Mouse (Mus musculus) lung, postnatal 0 days (tissue): ENCODE results near the gene Fmo1. TPM values are rescaled to one million over a fixed set of nuclear protein-coding genes. Genes with fewer than 3 reads are reported as not detected.

Experiments
- ATAC-seq: fragments of 200-750 bp; cut with Nextera tagmentation; 2 replicates; pipeline ENCODE4 v1.8.0; 2017; ENCODE audit warnings: moderate library complexity
- DNase-seq: peaks from one replicate; pipeline ENCODE4 v3.0.0-alpha.2; 2016; ENCODE audit warnings: low spot score
- H3K27ac ChIP-seq: fragments of 300-500 bp; sonication (generic); 2 replicates; pipeline ENCODE4 v1.5.1; 2014; ENCODE audit warnings: antibody characterized with exemption, mild to moderate bottlenecking, low read length, mixed read lengths
- H3K27me3 ChIP-seq: fragments of 300-500 bp; sonication (generic); replicated peaks from 2 replicates; pipeline ENCODE4 v1.6.1; 2014; ENCODE audit warnings: low read length, mixed read lengths; ENCODE audit not compliant: insufficient read depth
- H3K36me3 ChIP-seq: fragments of 300-500 bp; sonication (generic); 2 replicates; pipeline ENCODE4 v1.6.1; 2014; ENCODE audit warnings: low read length, mixed read lengths; ENCODE audit not compliant: insufficient read depth
- H3K4me1 ChIP-seq: fragments of 300-500 bp; sonication (generic); 2 replicates; pipeline ENCODE4 v1.6.1; 2014; ENCODE audit warnings: antibody characterized with exemption, low read depth, low read length, mixed read lengths; ENCODE audit not compliant: insufficient read depth
- H3K4me2 ChIP-seq: fragments of 300-500 bp; sonication (generic); replicated peaks from 2 replicates; pipeline ENCODE4 v1.6.1; 2014; ENCODE audit warnings: low read depth, mild to moderate bottlenecking, low read length, moderate library complexity, mixed read lengths
- H3K4me3 ChIP-seq: fragments of 300-500 bp; sonication (generic); 2 replicates; pipeline ENCODE4 v1.5.1; 2014; ENCODE audit warnings: low read depth, low read length
- H3K9ac ChIP-seq: fragments of 300-500 bp; sonication (generic); replicated peaks from 2 replicates; pipeline ENCODE4 v1.6.1; 2014; ENCODE audit warnings: low read depth, mild to moderate bottlenecking
- H3K9me3 ChIP-seq: fragments of 300-500 bp; sonication (generic); 2 replicates; pipeline ENCODE4 v1.6.1; 2016; ENCODE audit warnings: low read length, mixed read lengths
- CTCF ChIP-seq: IDR thresholded peaks from 2 replicates; pipeline ENCODE4 v1.5.1; 2016; ENCODE audit warnings: antibody characterized with exemption, mild to moderate bottlenecking
- EP300 ChIP-seq: IDR thresholded peaks from 2 replicates; pipeline ENCODE4 v1.6.1; 2016; ENCODE audit warnings: antibody characterized with exemption, mild to moderate bottlenecking, control low read depth
- WGBS: fragments of 180-500 bp; shearing (Covaris S2); extraction: QIAGEN DNeasy Blood & Tissue Kit; methylation state at CpG from one replicate; pipeline ENCODE4 v1.1.7; 2014; 5-methylcytosine and 5-hydroxymethylcytosine counted together
- polyA plus RNA-seq: library from polyadenylated mRNA; unstranded; fragments of >200 nt; fragmentation: Nextera tagmentation; extraction: Ambion mirVana; gene quantifications from 2 replicates; pipeline ENCODE4 v1.2.1, GENCODE M21; 2015

The Fmo1 gene
- 86.4 and 103 TPM in 2 replicates for polyA plus RNA-seq

- Histone ChIP-seq H3K9me3 (no peaks in the 10 kb centered on the region), H3K36me3 (no peaks in the 10 kb centered on the region), H3K27ac (peak within 1 kb of the TSS; percentile 29), H3K4me1 (peaks cover 6% of the 10 kb centered on the region; the same call in 1 of the 2 replicates), H3K9ac (no peak within 1 kb of the TSS), H3K4me2 (peak within 1 kb of the TSS; percentile 35), H3K27me3 (no peaks in the 10 kb centered on the region), H3K4me3 (peak within 1 kb of the TSS; percentile 6)
- TF ChIP-seq CTCF (no peak), EP300 (peak; percentile 98)
- ATAC-seq, result peak; percentile 66
- 32% methylated on average over 7 of the region's 7 CpGs for WGBS
- peak; percentile 60 for DNase-seq
These were observed at the start of gene Fmo1 for GRCm38 (mm10) chr1:162866280-162866681. Fmo1 (minus strand) TSS chr1:162866610.

- no peaks in the 10 kb centered on the region for H3K4me1 ChIP-seq
- WGBS, result 64% methylated on average over 4 of the region's 4 CpGs
- H3K4me3 ChIP-seq, result no peak overlapping the region
- no peaks in the 10 kb centered on the region for H3K27me3 ChIP-seq
- H3K9ac ChIP-seq, result no peak overlapping the region
- no peaks in the 10 kb centered on the region for H3K36me3 ChIP-seq
- DNase-seq (no peak), ATAC-seq (no peak)
- no peak overlapping the region for H3K4me2 ChIP-seq
- no peak overlapping the region for H3K27ac ChIP-seq
- H3K9me3 ChIP-seq, result no peaks in the 10 kb centered on the region
- TF ChIP-seq EP300 (no peak), CTCF (no peak)
These were observed 48.6 kb upstream of the Fmo1 start for GRCm38 (mm10) chr1:162914932-162915556.

- no peaks in the 10 kb centered on the region for H3K36me3 ChIP-seq
- TF ChIP-seq EP300 (no peak; the same call in 1 of the 2 replicates), CTCF (no peak)
- no peaks in the 10 kb centered on the region for H3K9me3 ChIP-seq
- H3K4me1 ChIP-seq, result no peaks in the 10 kb centered on the region
- no peak overlapping the region for H3K9ac ChIP-seq
- H3K4me2 ChIP-seq, result no peak overlapping the region
- peak; percentile 40 for DNase-seq
- peak; percentile 38; the same call in 1 of the 2 replicates for ATAC-seq
- no peak overlapping the region for H3K27ac ChIP-seq
- H3K27me3 ChIP-seq, result no peaks in the 10 kb centered on the region
- no peak overlapping the region for H3K4me3 ChIP-seq
These were observed 45.7 kb upstream of the Fmo1 start for GRCm38 (mm10) chr1:162912085-162912484.

GRCm38 (mm10) chr1:162901879-162902278, 35.5 kb upstream of the Fmo1 start:
- TF ChIP-seq EP300, result no peak
- Histone ChIP-seq H3K4me1 (no peaks in the 10 kb centered on the region), H3K27me3 (no peaks in the 10 kb centered on the region), H3K4me2 (no peak overlapping the region), H3K9ac (no peak overlapping the region), H3K9me3 (no peaks in the 10 kb centered on the region), H3K36me3 (no peaks in the 10 kb centered on the region), H3K27ac (no peak overlapping the region), H3K4me3 (no peak overlapping the region)
- DNase-seq, result no peak
- ATAC-seq, result no peak
- 80% methylated on average over 4 of the region's 4 CpGs for WGBS

DNA sequence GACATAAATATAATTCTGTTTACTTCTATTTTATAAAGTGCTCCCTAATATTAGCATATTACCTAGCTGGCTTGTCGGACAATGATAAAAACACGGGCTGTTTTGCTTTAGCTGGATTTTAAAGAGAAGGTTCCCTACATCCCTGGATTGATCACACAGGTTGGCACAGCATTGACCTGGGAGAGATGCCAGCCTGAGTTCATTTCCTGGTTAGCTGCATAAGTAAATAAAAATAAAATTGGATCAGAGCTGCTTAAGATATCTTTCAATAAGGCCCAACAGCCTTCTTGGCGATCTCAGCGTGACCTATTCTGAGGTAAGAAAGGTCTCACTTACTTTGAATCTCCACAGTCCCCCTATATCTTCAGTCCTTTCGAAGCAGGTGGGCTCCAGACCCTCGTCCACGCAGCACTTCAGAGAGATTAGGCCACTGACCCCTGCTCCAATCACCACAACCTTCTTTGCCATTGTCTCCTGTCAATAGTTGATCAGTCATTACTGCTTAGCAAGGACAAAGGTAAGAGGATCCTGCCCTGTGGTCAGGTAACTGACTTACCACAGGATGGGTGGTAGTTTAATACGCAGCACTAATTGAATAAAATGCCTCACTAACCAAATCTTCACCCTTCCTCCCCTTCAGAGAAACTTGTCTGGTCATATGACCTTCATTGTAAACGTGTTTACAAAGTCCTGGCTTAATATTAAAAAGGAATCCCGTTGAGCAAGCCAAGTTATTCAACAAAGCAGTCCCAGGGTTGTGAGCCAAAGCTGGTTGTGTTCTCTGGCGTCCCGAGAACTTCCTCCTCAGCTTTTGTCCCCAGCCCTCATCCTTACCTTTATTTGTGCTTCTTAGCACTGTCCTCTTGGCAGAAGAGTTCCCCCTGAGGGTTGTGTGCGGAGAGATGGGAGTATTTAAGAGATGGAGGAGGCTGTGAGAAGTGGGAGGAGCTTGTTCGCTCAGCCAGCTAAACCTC, 31.7 kb upstream of the Fmo1 start, which contains the start of gene Fmo2:
Fmo2 (minus strand) TSS at position 889 of the 974 bp plus-strand sequence.
- WGBS, result 48% methylated on average over 14 of the region's 14 CpGs
- Histone ChIP-seq H3K4me2 (peak within 1 kb of the TSS; percentile 41), H3K27ac (peak within 1 kb of the TSS; percentile 68), H3K4me3 (peak within 1 kb of the TSS; percentile 33), H3K9me3 (no peaks in the 10 kb centered on the region), H3K36me3 (no peaks in the 10 kb centered on the region), H3K27me3 (no peaks in the 10 kb centered on the region), H3K4me1 (no peaks in the 10 kb centered on the region; the same call in 1 of the 2 replicates), H3K9ac (peak within 1 kb of the TSS; percentile 19; the same call in 1 of the 2 replicates)
- TF ChIP-seq CTCF (no peak), EP300 (no peak)
- peak; percentile 83 for DNase-seq
- ATAC-seq, result peak; percentile 70

- TF ChIP-seq CTCF (peak; percentile 84), EP300 (0 out of 2 replicates have a peak, but pooled peaks have one; percentile 23)
- Histone ChIP-seq H3K9me3 (no peaks in the 10 kb centered on the region), H3K36me3 (no peaks in the 10 kb centered on the region), H3K9ac (0 out of 2 replicates have a peak overlapping the region, but pooled peaks have one; percentile 0), H3K27ac (peak overlapping the region; percentile 52; the same call in 1 of the 2 replicates), H3K4me1 (no peaks in the 10 kb centered on the region; the same call in 1 of the 2 replicates), H3K4me2 (peak overlapping the region; percentile 41), H3K27me3 (no peaks in the 10 kb centered on the region), H3K4me3 (peak overlapping the region; percentile 33; the same call in 1 of the 2 replicates)
- WGBS, result 23% methylated on average over 6 of the region's 6 CpGs
- ATAC-seq, result no peak
- DNase-seq, result peak; percentile 83
These were observed 29.5 kb upstream of the Fmo1 start for GRCm38 (mm10) chr1:162895900-162896299.
